In genomic region chr11:113091901-113092568, GRCm38 (mm10) we compare ENCODE assay signal across 22 mouse cellular contexts.
DNase-seq lines count a peak whose midpoint lies in the region; ATAC-seq and TF ChIP-seq lines count a peak whose summit lies in the region.
"Had no signal": no experiment of that assay in that cellular context is flagged by ENCODE, and none has a peak within 500 bp of the region (broad histone marks: within the 10 kb centered on the region; RNA-seq: fewer than 3 reads in every experiment).

No protein-coding gene starts in this region.

- no peak overlapping the region for H3K4me3 ChIP-seq in forebrain, embryonic 10.5 days
- no peak overlapping the region for H3K4me3 ChIP-seq in forebrain, embryonic 13.5 days
- no peak overlapping the region for H3K4me3 ChIP-seq in midbrain, postnatal 0 days (ENCODE audit: low read depth, low read length)
- no peak overlapping the region for H3K4me3 ChIP-seq in midbrain, embryonic 11.5 days (ENCODE audit: low read depth, low read length)
- no peak overlapping the region for H3K4me3 ChIP-seq in forebrain, embryonic 14.5 days (ENCODE audit: low read depth, low read length)
- H3K4me3 ChIP-seq: embryonic facial prominence, embryonic 12.5 days; heart, embryonic 15.5 days; hindbrain, embryonic 13.5 days had no signal

- H3K9me3 ChIP-seq in forebrain, embryonic 10.5 days = peaks cover 5% of the 10 kb centered on the region; the same call in 1 of the 2 replicates
- H3K9me3 ChIP-seq in forebrain, embryonic 13.5 days (replicated peaks) = no peaks in the 10 kb centered on the region
- no peaks in the 10 kb centered on the region for H3K9me3 ChIP-seq in midbrain, postnatal 0 days (ENCODE audit: low read length)
- H3K9me3 ChIP-seq in midbrain, embryonic 11.5 days (ENCODE audit: control insufficient read depth, low read length) = no peaks in the 10 kb centered on the region
- no peaks in the 10 kb centered on the region for H3K9me3 ChIP-seq in forebrain, embryonic 14.5 days (replicated peaks; ENCODE audit: control insufficient read depth, low read length)
- H3K9me3 ChIP-seq: embryonic facial prominence, embryonic 12.5 days; heart, embryonic 15.5 days; hindbrain, embryonic 13.5 days had no signal

- H3K27me3 ChIP-seq in forebrain, embryonic 10.5 days (ENCODE audit: poor library complexity, severe bottlenecking) = no peaks in the 10 kb centered on the region
- no peaks in the 10 kb centered on the region for H3K27me3 ChIP-seq in forebrain, embryonic 13.5 days
- H3K27me3 ChIP-seq in midbrain, postnatal 0 days (ENCODE audit: insufficient read depth, low read length) = no peaks in the 10 kb centered on the region
- H3K27me3 ChIP-seq in midbrain, embryonic 11.5 days (ENCODE audit: control insufficient read depth, insufficient read depth, low read length) = no peaks in the 10 kb centered on the region
- no peaks in the 10 kb centered on the region for H3K27me3 ChIP-seq in forebrain, embryonic 14.5 days (replicated peaks; ENCODE audit: control insufficient read depth, insufficient read depth, low read length)
- H3K27me3 ChIP-seq: embryonic facial prominence, embryonic 12.5 days; heart, embryonic 15.5 days; hindbrain, embryonic 13.5 days had no signal

- no peak for DNase-seq in forebrain, embryonic 10.5 days (ENCODE audit: extremely low spot score, low spot score)
- DNase-seq in midbrain, postnatal 0 days (ENCODE audit: low spot score) = peak; percentile 19
- DNase-seq in midbrain, embryonic 11.5 days (ENCODE audit: low spot score, missing footprints) = no peak
- DNase-seq in brain, adult 2 months (ENCODE audit: low read depth, low spot score) = peak; percentile 28
- DNase-seq in forebrain, embryonic 14.5 days (ENCODE audit: low spot score) = no peak
- DNase-seq in ovary, postnatal 36 days (ENCODE audit: low spot score) = no peak
- DNase-seq: adrenal gland, postnatal 14 days; cerebellum, adult 9-11 months; embryo, embryonic 11 days; gastrocnemius, postnatal 10 days; heart, adult 18-20 months; heart, postnatal 14 days; kidney, adult 11 months had no signal

- ATAC-seq in forebrain, embryonic 13.5 days = no peak
- no peak for ATAC-seq in midbrain, postnatal 0 days (ENCODE audit: low FRiP score)
- ATAC-seq in midbrain, embryonic 11.5 days (ENCODE audit: low FRiP score) = no peak
- no peak for ATAC-seq in forebrain, embryonic 14.5 days
- ATAC-seq: activated CD4-positive, CD25-positive, alpha-beta regulatory T cell, adult 4 months; forebrain, embryonic 16.5 days; hindbrain, postnatal 0 days had no signal

- peaks cover 28% of the 10 kb centered on the region for H3K4me1 ChIP-seq in forebrain, embryonic 10.5 days
- H3K4me1 ChIP-seq in forebrain, embryonic 13.5 days = peaks cover 23% of the 10 kb centered on the region
- peaks cover 3% of the 10 kb centered on the region; the same call in 1 of the 2 replicates for H3K4me1 ChIP-seq in midbrain, postnatal 0 days (ENCODE audit: insufficient read depth, low read length)
- peaks cover 1% of the 10 kb centered on the region for H3K4me1 ChIP-seq in midbrain, embryonic 11.5 days (ENCODE audit: control insufficient read depth, insufficient read depth, low read length)
- 0 out of 2 replicates have a peak, but pooled peaks cover 10% of the 10 kb centered on the region for H3K4me1 ChIP-seq in forebrain, embryonic 14.5 days (ENCODE audit: control insufficient read depth, insufficient read depth, low read length)

- 0 out of 2 replicates have a peak overlapping the region, but pooled peaks have one; percentile 9 for H3K27ac ChIP-seq in forebrain, embryonic 10.5 days
- H3K27ac ChIP-seq in forebrain, embryonic 13.5 days = no peak overlapping the region
- H3K27ac ChIP-seq in midbrain, postnatal 0 days (ENCODE audit: low read depth, low read length) = no peak overlapping the region
- H3K27ac ChIP-seq in midbrain, embryonic 11.5 days (ENCODE audit: low read depth, low read length) = no peak overlapping the region
- H3K27ac ChIP-seq in forebrain, embryonic 14.5 days (ENCODE audit: low read depth, low read length) = no peak overlapping the region
- H3K27ac ChIP-seq: embryonic facial prominence, embryonic 12.5 days; heart, embryonic 15.5 days; hindbrain, embryonic 13.5 days; hindbrain, postnatal 0 days had no signal

- H3K4me2 ChIP-seq in forebrain, embryonic 13.5 days = no peak overlapping the region
- H3K4me2 ChIP-seq in midbrain, postnatal 0 days (ENCODE audit: low read depth, low read length, poor library complexity, severe bottlenecking) = no peak overlapping the region
- H3K4me2 ChIP-seq in midbrain, embryonic 11.5 days = no peak overlapping the region
- H3K4me2 ChIP-seq in forebrain, embryonic 14.5 days (ENCODE audit: low read length) = no peak overlapping the region
- H3K4me2 ChIP-seq: embryonic facial prominence, embryonic 12.5 days; heart, embryonic 11.5 days; heart, embryonic 15.5 days; hindbrain, embryonic 13.5 days had no signal

- H3K9ac ChIP-seq in forebrain, embryonic 13.5 days = no peak overlapping the region
- H3K9ac ChIP-seq in midbrain, postnatal 0 days (replicated peaks; ENCODE audit: low read length, poor library complexity, severe bottlenecking) = no peak overlapping the region
- no peak overlapping the region for H3K9ac ChIP-seq in midbrain, embryonic 11.5 days (ENCODE audit: low read length)
- H3K9ac ChIP-seq in forebrain, embryonic 14.5 days (ENCODE audit: low read length) = no peak overlapping the region
- H3K9ac ChIP-seq: embryonic facial prominence, embryonic 12.5 days; heart, embryonic 15.5 days; hindbrain, embryonic 13.5 days had no signal

- 73% methylated on average over 8 of the region's 8 CpGs for WGBS in forebrain, embryonic 10.5 days
- WGBS in forebrain, embryonic 13.5 days = 65% methylated on average over 8 of the region's 8 CpGs
- WGBS in midbrain, postnatal 0 days = 56% methylated on average over 8 of the region's 8 CpGs
- WGBS in midbrain, embryonic 11.5 days = 62% methylated on average over 8 of the region's 8 CpGs
- WGBS in forebrain, embryonic 14.5 days = 64% methylated on average over 8 of the region's 8 CpGs

- no peak for TF ChIP-seq CTCF in midbrain, postnatal 0 days (IDR thresholded peaks at IDR 0.05)

- no peaks in the 10 kb centered on the region for H3K36me3 ChIP-seq in forebrain, embryonic 10.5 days (replicated peaks)
- H3K36me3 ChIP-seq in forebrain, embryonic 13.5 days (ENCODE audit: poor library complexity, severe bottlenecking) = no peaks in the 10 kb centered on the region
- H3K36me3 ChIP-seq in midbrain, postnatal 0 days (ENCODE audit: insufficient read depth, low read length) = no peaks in the 10 kb centered on the region
- H3K36me3 ChIP-seq in midbrain, embryonic 11.5 days (ENCODE audit: control insufficient read depth, insufficient read depth, low read length) = no peaks in the 10 kb centered on the region
- H3K36me3 ChIP-seq in forebrain, embryonic 14.5 days (ENCODE audit: control insufficient read depth, insufficient read depth, low read length) = 0 out of 2 replicates have a peak, but pooled peaks cover 4% of the 10 kb centered on the region
- H3K36me3 ChIP-seq: embryonic facial prominence, embryonic 12.5 days; G1E; heart, embryonic 15.5 days; hindbrain, embryonic 13.5 days had no signal

Comparison
In these comparisons a context has a peak if more than half of its experiments do, and no peak if none do; other contexts are left out.
1. DNase-seq: peak in midbrain, postnatal 0 days (single experiment) and brain, adult 2 months (single experiment); none in forebrain, embryonic 10.5 days (single experiment), midbrain, embryonic 11.5 days (single experiment), forebrain, embryonic 14.5 days (single experiment) and ovary, postnatal 36 days (single experiment).